ENCODE assay signal across 24 mouse cellular contexts in the genomic region with DNA sequence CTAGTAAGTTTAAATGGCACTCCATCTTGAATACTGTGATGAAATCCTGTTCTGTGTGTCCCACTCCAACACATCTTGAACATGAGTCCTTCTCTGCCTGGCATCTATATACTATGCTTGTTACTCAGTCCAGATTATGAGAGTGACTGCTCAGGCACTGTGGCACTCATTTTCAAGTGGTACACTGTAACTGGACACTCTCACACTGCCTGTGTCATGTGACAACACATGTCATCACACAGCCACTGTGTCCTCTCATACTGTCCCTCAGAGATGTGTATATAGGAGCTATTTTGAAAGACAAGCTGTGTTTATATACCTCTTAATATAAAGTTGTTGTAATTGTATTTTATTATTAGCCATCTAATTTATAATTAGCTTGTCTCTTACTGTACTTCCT.
DNase-seq lines count a peak whose midpoint lies in the region; ATAC-seq and TF ChIP-seq lines count a peak whose summit lies in the region.
"Had no signal": no experiment of that assay in that cellular context is flagged by ENCODE, and none has a peak within 500 bp of the region (broad histone marks: within the 10 kb centered on the region; RNA-seq: fewer than 3 reads in every experiment).

No protein-coding gene starts in this region.

- H3K4me2 ChIP-seq in heart, embryonic 11.5 days = no peak overlapping the region
- no peak overlapping the region for H3K4me2 ChIP-seq in heart, embryonic 13.5 days
- H3K4me2 ChIP-seq in heart, embryonic 15.5 days = no peak overlapping the region
- no peak overlapping the region for H3K4me2 ChIP-seq in heart, postnatal 0 days (ENCODE audit: low read depth, low read length)
- H3K4me2 ChIP-seq: embryonic facial prominence, embryonic 12.5 days; forebrain, embryonic 13.5 days had no signal

- H3K4me1 ChIP-seq in heart, embryonic 11.5 days (ENCODE audit: control insufficient read depth, insufficient read depth, low read length) = no peaks in the 10 kb centered on the region
- peaks cover 16% of the 10 kb centered on the region for H3K4me1 ChIP-seq in heart, embryonic 13.5 days
- H3K4me1 ChIP-seq in heart, embryonic 15.5 days (replicated peaks) = peaks cover 9% of the 10 kb centered on the region; the same call in 1 of the 2 replicates
- H3K4me1 ChIP-seq in heart, postnatal 0 days (ENCODE audit: control insufficient read depth, insufficient read depth) = peaks cover 4% of the 10 kb centered on the region; the same call in 1 of the 2 replicates
- H3K4me1 ChIP-seq: embryonic facial prominence, embryonic 10.5 days; embryonic facial prominence, embryonic 12.5 days; forebrain, embryonic 13.5 days had no signal

- no peak for TF ChIP-seq EP300 in heart, postnatal 0 days (IDR thresholded peaks at IDR 0.05; ENCODE audit: low read depth)

- intact Hi-C loops in heart, postnatal 36 days (cut with DNase I) = no loop called here
- intact Hi-C loops in heart, postnatal 10 days (cut with DNase I) = no loop called here
- intact Hi-C loops in heart, postnatal 14 days (cut with DNase I) = no loop called here

- no peak overlapping the region for H3K9ac ChIP-seq in heart, embryonic 11.5 days (ENCODE audit: low read depth, low read length)
- H3K9ac ChIP-seq in heart, embryonic 13.5 days = no peak overlapping the region
- no peak overlapping the region for H3K9ac ChIP-seq in heart, embryonic 15.5 days
- H3K9ac ChIP-seq in heart, postnatal 0 days (replicated peaks; ENCODE audit: low read depth, low read length) = no peak overlapping the region
- H3K9ac ChIP-seq: embryonic facial prominence, embryonic 12.5 days; forebrain, embryonic 13.5 days had no signal

- no peaks in the 10 kb centered on the region for H3K27me3 ChIP-seq in heart, embryonic 11.5 days (ENCODE audit: control insufficient read depth, insufficient read depth, low read length)
- no peaks in the 10 kb centered on the region for H3K27me3 ChIP-seq in heart, embryonic 13.5 days (replicated peaks)
- H3K27me3 ChIP-seq in heart, embryonic 15.5 days = no peaks in the 10 kb centered on the region
- no peaks in the 10 kb centered on the region for H3K27me3 ChIP-seq in heart, postnatal 0 days (ENCODE audit: control insufficient read depth, insufficient read depth, low read length)
- H3K27me3 ChIP-seq: CH12.LX; embryonic facial prominence, embryonic 12.5 days; forebrain, embryonic 13.5 days had no signal

- no peak overlapping the region for H3K4me3 ChIP-seq in heart, embryonic 11.5 days (ENCODE audit: low read depth, low read length)
- H3K4me3 ChIP-seq in heart, embryonic 13.5 days = no peak overlapping the region
- no peak overlapping the region for H3K4me3 ChIP-seq in heart, embryonic 15.5 days
- H3K4me3 ChIP-seq in heart, postnatal 0 days (ENCODE audit: low read depth, low read length) = no peak overlapping the region
- H3K4me3 ChIP-seq: embryonic facial prominence, embryonic 10.5 days; embryonic facial prominence, embryonic 12.5 days; forebrain, embryonic 13.5 days had no signal

- 0 out of 2 replicates have a peak, but pooled peaks have one; percentile 57 for ATAC-seq in heart, embryonic 11.5 days (replicated peaks; ENCODE audit: insufficient number of reproducible peaks, low FRiP score, low TSS enrichment)
- ATAC-seq in heart, embryonic 13.5 days (ENCODE audit: extremely low read depth, insufficient number of reproducible peaks, low FRiP score, low TSS enrichment) = peak; percentile 51; the same call in 1 of the 2 replicates
- ATAC-seq in heart, embryonic 15.5 days (replicated peaks; ENCODE audit: insufficient number of reproducible peaks, insufficient read depth, low FRiP score, low read depth) = peak; percentile 67; the same call in 1 of the 2 replicates
- peak; percentile 92 for ATAC-seq in heart, postnatal 0 days (ENCODE audit: insufficient read depth, low read depth)
- ATAC-seq: activated CD4-positive, CD25-positive, alpha-beta regulatory T cell, adult 4 months; CD4-positive, CD25-positive, alpha-beta regulatory T cell, adult 4 months; forebrain, embryonic 13.5 days; Patski had no signal

- DNase-seq in heart, adult 9 months (ENCODE audit: low spot score in 2 of 2) = no peak
- no peak for DNase-seq in heart, postnatal 36 days
- no peak for DNase-seq in heart, postnatal 10 days
- peak; percentile 70 for DNase-seq in heart, postnatal 0 days (ENCODE audit: low spot score)
- no peak for DNase-seq in heart, postnatal 14 days
- DNase-seq: adrenal gland, adult 8-10 months; adrenal gland, postnatal 14 days; B cell, adult 2 months; cerebellum, adult 11-12 months; cerebellum, adult 2 months; cerebellum, adult 9-10 months; cerebellum, postnatal 10 days; cerebellum, postnatal 25 days had no signal

- H3K9me3 ChIP-seq in heart, embryonic 11.5 days (replicated peaks; ENCODE audit: control insufficient read depth, low read length) = no peaks in the 10 kb centered on the region
- no peaks in the 10 kb centered on the region for H3K9me3 ChIP-seq in heart, embryonic 13.5 days
- no peaks in the 10 kb centered on the region for H3K9me3 ChIP-seq in heart, embryonic 15.5 days (replicated peaks)
- no peaks in the 10 kb centered on the region for H3K9me3 ChIP-seq in heart, postnatal 0 days (replicated peaks; ENCODE audit: control insufficient read depth, low read length)
- H3K9me3 ChIP-seq: embryonic facial prominence, embryonic 10.5 days; embryonic facial prominence, embryonic 12.5 days; forebrain, embryonic 13.5 days; G1E had no signal

- TF ChIP-seq CTCF in heart, postnatal 0 days (IDR thresholded peaks at IDR 0.05; ENCODE audit: low read depth) = no peak

- no peaks in the 10 kb centered on the region for H3K36me3 ChIP-seq in heart, embryonic 11.5 days (ENCODE audit: control insufficient read depth, insufficient read depth, low read length)
- H3K36me3 ChIP-seq in heart, embryonic 13.5 days = no peaks in the 10 kb centered on the region
- no peaks in the 10 kb centered on the region for H3K36me3 ChIP-seq in heart, embryonic 15.5 days
- H3K36me3 ChIP-seq in heart, postnatal 0 days (replicated peaks; ENCODE audit: control insufficient read depth, insufficient read depth, low read length) = no peaks in the 10 kb centered on the region
- H3K36me3 ChIP-seq: embryonic facial prominence, embryonic 10.5 days; embryonic facial prominence, embryonic 12.5 days; G1E had no signal

- no peak overlapping the region for H3K27ac ChIP-seq in heart, embryonic 11.5 days (ENCODE audit: low read depth, low read length)
- no peak overlapping the region for H3K27ac ChIP-seq in heart, embryonic 13.5 days (replicated peaks)
- no peak overlapping the region for H3K27ac ChIP-seq in heart, embryonic 15.5 days
- no peak overlapping the region for H3K27ac ChIP-seq in heart, postnatal 0 days (ENCODE audit: low read depth)
- H3K27ac ChIP-seq: embryonic facial prominence, embryonic 10.5 days; embryonic facial prominence, embryonic 12.5 days; forebrain, embryonic 13.5 days had no signal
